Mouse (Mus musculus): ENCODE measurements around the gene P2rx6.

P2rx6 gene

GRCm38 (mm10) chr16:17561128-17561750 is 446 bp upstream of the P2rx6 start, which contains the start of gene Lrrc74b:
TSS of gene Lrrc74b (minus strand) at chr16:17561247.
- peak; percentile 79 for DNase-seq (ENCODE audit: low read depth)

- DNase-seq (ENCODE audit: low read depth): no peak
Observed at GRCm38 (mm10) chr16:17563580-17563979, 1.9 kb downstream of the P2rx6 start.

- peak; percentile 18 for DNase-seq (ENCODE audit: low read depth)
Observed at GRCm38 (mm10) chr16:17564221-17564620, 2.5 kb downstream of the P2rx6 start.

- DNase-seq (ENCODE audit: low read depth): no peak
Observed at GRCm38 (mm10) chr16:17564771-17565170, 3.1 kb downstream of the P2rx6 start.

GRCm38 (mm10) chr16:17566186-17566585 is 4.5 kb downstream of the P2rx6 start:
- peak; percentile 38 for DNase-seq (ENCODE audit: low read depth)

GRCm38 (mm10) chr16:17575870-17576824 is 14.5 kb downstream of the P2rx6 start:
- peak; percentile 17 for DNase-seq (ENCODE audit: low read depth)

GRCm38 (mm10) chr16:17576825-17577215 is 15.1 kb downstream of the P2rx6 start:
- DNase-seq (ENCODE audit: low read depth): no peak

GRCm38 (mm10) chr16:17583064-17583463 is 21.4 kb downstream of the P2rx6 start, which contains the start of gene Slc7a4:
TSS of gene Slc7a4 (minus strand) at chr16:17583214.
- DNase-seq (ENCODE audit: low read depth): peak; percentile 54

- no peak for DNase-seq (ENCODE audit: low read depth)
Observed at GRCm38 (mm10) chr16:17584555-17584954, 22.9 kb downstream of the P2rx6 start.

- no peak for DNase-seq (ENCODE audit: low read depth)
Observed at GRCm38 (mm10) chr16:17590731-17591130, 29.0 kb downstream of the P2rx6 start.

- peak; percentile 24 for DNase-seq (ENCODE audit: low read depth)
Observed at GRCm38 (mm10) chr16:17600944-17601562, 39.4 kb downstream of the P2rx6 start.

GRCm38 (mm10) chr16:17604941-17605340 is 43.3 kb downstream of the P2rx6 start:
- no peak for DNase-seq (ENCODE audit: low read depth)

GRCm38 (mm10) chr16:17605684-17606083 is 44.0 kb downstream of the P2rx6 start:
- DNase-seq (ENCODE audit: low read depth): no peak

- DNase-seq (ENCODE audit: low read depth): peak; percentile 55
Observed at GRCm38 (mm10) chr16:17611383-17611782, 49.7 kb downstream of the P2rx6 start.

- peak; percentile 69 for DNase-seq (ENCODE audit: low read depth)
Observed at GRCm38 (mm10) chr16:17614740-17615139, 53.1 kb downstream of the P2rx6 start.

- no peak for DNase-seq (ENCODE audit: low read depth)
Observed at GRCm38 (mm10) chr16:17616212-17616611, 54.5 kb downstream of the P2rx6 start.

GRCm38 (mm10) chr16:17617922-17618565 is 56.4 kb downstream of the P2rx6 start:
- peak; percentile 41 for DNase-seq (ENCODE audit: low read depth)

- DNase-seq (ENCODE audit: low read depth): peak; percentile 94
Observed at GRCm38 (mm10) chr16:17619198-17620105, 57.8 kb downstream of the P2rx6 start, which contains the start of gene Smpd4. TSS of gene Smpd4 (plus strand) at chr16:17619354.

- no peak for DNase-seq (ENCODE audit: low read depth)
Observed at GRCm38 (mm10) chr16:17621936-17622335, 60.3 kb downstream of the P2rx6 start.

- DNase-seq (ENCODE audit: low read depth): peak; percentile 67
Observed at GRCm38 (mm10) chr16:17625488-17626268, 64.0 kb downstream of the P2rx6 start.
